Mouse (Mus musculus) layer of hippocampus, adult 9-11 months (tissue): ENCODE measurements around the gene Pou3f1.

ENCODE experiments used
- DNase-seq: peaks from one replicate; pipeline ENCODE4 v3.0.0; 2022

Gene Pou3f1

GRCm38 (mm10) chr4:124656518-124656853, at the start of gene Pou3f1:
TSS of gene Pou3f1 (plus strand) at chr4:124656807.
- DNase-seq = no peak

GRCm38 (mm10) chr4:124607166-124607565, 49.4 kb upstream of the Pou3f1 start:
- peak; percentile 46 for DNase-seq

GRCm38 (mm10) chr4:124610066-124610465, 46.5 kb upstream of the Pou3f1 start:
- peak; percentile 35 for DNase-seq

GRCm38 (mm10) chr4:124610703-124611102, 45.9 kb upstream of the Pou3f1 start, which contains the start of gene 3100002H09Rik:
TSS of gene 3100002H09Rik (minus strand) at chr4:124610803.
- no peak for DNase-seq

- no peak for DNase-seq
These were observed 44.8 kb upstream of the Pou3f1 start for GRCm38 (mm10) chr4:124611768-124612167.

- DNase-seq = no peak
These were observed 42.4 kb upstream of the Pou3f1 start for GRCm38 (mm10) chr4:124614189-124614588.

GRCm38 (mm10) chr4:124615406-124615960, 41.1 kb upstream of the Pou3f1 start:
- no peak for DNase-seq

- no peak for DNase-seq
These were observed 40.6 kb upstream of the Pou3f1 start for GRCm38 (mm10) chr4:124615986-124616385.

GRCm38 (mm10) chr4:124616636-124617035, 40.0 kb upstream of the Pou3f1 start:
- DNase-seq = no peak

- no peak for DNase-seq
These were observed 38.0 kb upstream of the Pou3f1 start for GRCm38 (mm10) chr4:124618599-124618998.

- peak; percentile 34 for DNase-seq
These were observed 35.2 kb upstream of the Pou3f1 start for GRCm38 (mm10) chr4:124621406-124621805.

GRCm38 (mm10) chr4:124622566-124622965, 34.0 kb upstream of the Pou3f1 start:
- DNase-seq = no peak

- DNase-seq = peak; percentile 82
These were observed 32.5 kb upstream of the Pou3f1 start for GRCm38 (mm10) chr4:124624111-124624581.

- no peak for DNase-seq
These were observed 29.8 kb upstream of the Pou3f1 start for GRCm38 (mm10) chr4:124626836-124627235.

GRCm38 (mm10) chr4:124631456-124631855, 25.2 kb upstream of the Pou3f1 start:
- no peak for DNase-seq

- DNase-seq = no peak
These were observed 23.8 kb upstream of the Pou3f1 start for GRCm38 (mm10) chr4:124632856-124633255.

- DNase-seq = no peak
These were observed 23.3 kb upstream of the Pou3f1 start for GRCm38 (mm10) chr4:124633281-124633680.

- DNase-seq = no peak
These were observed 16.9 kb upstream of the Pou3f1 start for GRCm38 (mm10) chr4:124639715-124640114.

GRCm38 (mm10) chr4:124643859-124644258, 12.7 kb upstream of the Pou3f1 start:
- DNase-seq = no peak

- DNase-seq = no peak
These were observed 11.6 kb upstream of the Pou3f1 start for GRCm38 (mm10) chr4:124644974-124645433.

GRCm38 (mm10) chr4:124646591-124646990, 10.0 kb upstream of the Pou3f1 start:
- DNase-seq = no peak

- no peak for DNase-seq
These were observed 8.7 kb upstream of the Pou3f1 start for GRCm38 (mm10) chr4:124647909-124648308.

- DNase-seq = no peak
These were observed 3.7 kb upstream of the Pou3f1 start for GRCm38 (mm10) chr4:124652886-124653285.

- DNase-seq = peak; percentile 93
These were observed 445 bp downstream of the Pou3f1 start for GRCm38 (mm10) chr4:124656854-124657650.
